Comparison of ENCODE assay signal across 16 mouse cellular contexts in genomic region chr5:100072557-100072956, GRCm38 (mm10).
"Had no signal": no experiment of that assay in that cellular context is flagged by ENCODE, and none has a peak within 500 bp of the region (broad histone marks: within the 10 kb centered on the region; RNA-seq: fewer than 3 reads in every experiment).

No protein-coding gene starts in this region.

- H3K9me3 ChIP-seq: liver, embryonic 15.5 days; lung, embryonic 15.5 days; megakaryocyte, embryonic 14.5 days; midbrain, embryonic 13.5 days; neural tube, embryonic 12.5 days had no signal

- DNase-seq: liver, postnatal 0 days; lung, adult 2 months; lung, postnatal 14 days; lung, postnatal 36 days; right cerebral cortex, postnatal 14 days; thymus, adult 18-20 months; thymus, postnatal 14 days; thymus, postnatal 36 days had no signal

- H3K9ac ChIP-seq: liver, embryonic 15.5 days; liver, postnatal 0 days; lung, embryonic 15.5 days; midbrain, embryonic 13.5 days; neural tube, embryonic 12.5 days had no signal

- H3K4me2 ChIP-seq: liver, embryonic 15.5 days; lung, embryonic 15.5 days; midbrain, embryonic 11.5 days; midbrain, embryonic 13.5 days; neural tube, embryonic 12.5 days had no signal

- H3K27ac ChIP-seq: liver, embryonic 15.5 days; lung, embryonic 15.5 days; macrophage; midbrain, embryonic 13.5 days; neural tube, embryonic 12.5 days had no signal

- H3K4me3 ChIP-seq: liver, embryonic 15.5 days; lung, embryonic 15.5 days; megakaryocyte, embryonic 14.5 days; midbrain, embryonic 13.5 days; neural tube, embryonic 12.5 days had no signal

- H3K4me1 ChIP-seq: liver, embryonic 15.5 days; lung, embryonic 15.5 days; neural tube, embryonic 12.5 days had no signal

- H3K27me3 ChIP-seq: liver, embryonic 15.5 days; lung, embryonic 15.5 days; megakaryocyte, embryonic 14.5 days; midbrain, embryonic 13.5 days; neural tube, embryonic 12.5 days had no signal

- ATAC-seq: liver, postnatal 0 days; lung, postnatal 0 days; midbrain, embryonic 13.5 days had no signal
